Mouse (Mus musculus) heart, postnatal 0 days (tissue): ENCODE results near the gene Alk.

Experiments used
- CTCF ChIP-seq: IDR thresholded peaks from 2 replicates; pipeline ENCODE4 v1.5.1; 2016; ENCODE audit warnings: antibody characterized with exemption, control low read depth, low read depth
- EP300 ChIP-seq: IDR thresholded peaks from 2 replicates; pipeline ENCODE4 v1.6.1; 2016; ENCODE audit warnings: antibody characterized with exemption, low read depth

DNA sequence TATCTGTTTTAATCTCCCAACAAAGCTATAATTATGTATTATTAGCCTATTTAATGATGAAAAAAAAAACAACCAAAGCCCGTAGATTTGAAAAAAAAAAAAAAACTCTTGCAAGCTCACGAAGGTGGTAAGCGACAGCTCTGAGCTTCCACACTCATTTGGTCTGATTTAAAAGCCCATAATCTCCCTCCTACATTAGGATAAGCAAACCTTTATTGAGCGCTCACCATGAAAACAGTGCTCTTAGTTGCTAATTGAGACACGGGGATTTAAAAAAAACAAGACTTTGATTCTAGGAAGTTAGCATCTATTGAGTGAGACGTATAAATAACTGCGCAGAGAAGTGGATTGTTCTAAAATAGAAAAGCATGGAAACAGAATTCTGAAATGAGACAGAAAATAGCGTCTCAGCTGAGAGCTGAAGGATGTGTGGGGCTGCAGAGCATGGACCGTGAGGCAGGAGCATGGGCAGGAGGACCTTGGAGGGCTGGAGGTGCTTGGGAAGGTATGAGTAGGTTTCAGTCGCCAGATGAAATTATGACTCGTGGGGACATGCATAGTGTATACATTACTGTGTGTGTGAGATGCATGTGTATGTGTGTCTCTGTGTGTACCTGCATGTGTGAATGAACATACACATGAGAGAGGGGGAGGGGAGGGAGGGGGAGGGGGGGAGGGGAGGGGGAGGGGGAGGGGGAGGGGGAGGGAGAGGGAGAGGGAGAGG is 560.6 kb downstream of the Alk start:
- TF ChIP-seq CTCF (no peak), EP300 (no peak)
